Comparison of ENCODE assay signal across 12 mouse cellular contexts in genomic region chr4:117855146-117855545, GRCm38 (mm10). TPM values are rescaled to one million over a fixed set of nuclear protein-coding genes. Genes with fewer than 3 reads are reported as not detected.
DNase-seq lines count a peak whose midpoint lies in the region; ATAC-seq and TF ChIP-seq lines count a peak whose summit lies in the region.
"Had no signal": no experiment of that assay in that cellular context is flagged by ENCODE, and none has a peak within 500 bp of the region (broad histone marks: within the 10 kb centered on the region; RNA-seq: fewer than 3 reads in every experiment).

No protein-coding gene starts in this region.

- H3K4me1 ChIP-seq in forebrain, embryonic 10.5 days, result peaks cover 21% of the 10 kb centered on the region
- H3K4me1 ChIP-seq in forebrain, embryonic 16.5 days (replicated peaks; ENCODE audit: control insufficient read depth, insufficient read depth, low read length), result no peaks in the 10 kb centered on the region
- H3K4me1 ChIP-seq in lung, embryonic 14.5 days (ENCODE audit: insufficient read depth), result no peaks in the 10 kb centered on the region
- H3K4me1 ChIP-seq in lung, postnatal 0 days (ENCODE audit: insufficient read depth, low read depth, low read length), result no peaks in the 10 kb centered on the region
- H3K4me1 ChIP-seq in midbrain, embryonic 13.5 days (replicated peaks), result peaks cover 24% of the 10 kb centered on the region
- H3K4me1 ChIP-seq in stomach, postnatal 0 days (replicated peaks; ENCODE audit: control insufficient read depth, insufficient read depth), result no peaks in the 10 kb centered on the region

- WGBS in forebrain, embryonic 10.5 days, result 65% methylated on average over 9 of the region's 9 CpGs
- WGBS in forebrain, embryonic 16.5 days, result 61% methylated on average over 9 of the region's 9 CpGs
- WGBS in lung, embryonic 14.5 days, result 65% methylated on average over 9 of the region's 9 CpGs
- 59% methylated on average over 9 of the region's 9 CpGs for WGBS in lung, postnatal 0 days
- WGBS in midbrain, embryonic 13.5 days, result 69% methylated on average over 9 of the region's 9 CpGs
- 84% methylated on average over 9 of the region's 9 CpGs for WGBS in stomach, postnatal 0 days

- H3K9ac ChIP-seq in forebrain, embryonic 16.5 days (replicated peaks; ENCODE audit: low read depth, low read length), result no peak overlapping the region
- H3K9ac ChIP-seq in lung, embryonic 14.5 days, result no peak overlapping the region
- no peak overlapping the region for H3K9ac ChIP-seq in lung, postnatal 0 days (replicated peaks; ENCODE audit: low read depth)
- no peak overlapping the region for H3K9ac ChIP-seq in midbrain, embryonic 13.5 days (replicated peaks)
- H3K9ac ChIP-seq in stomach, postnatal 0 days (ENCODE audit: low read length), result no peak overlapping the region

- H3K27ac ChIP-seq in forebrain, embryonic 10.5 days, result peak overlapping the region; percentile 36; the same call in 1 of the 2 replicates
- no peak overlapping the region for H3K27ac ChIP-seq in forebrain, embryonic 16.5 days (ENCODE audit: low read length)
- H3K27ac ChIP-seq in lung, embryonic 14.5 days (ENCODE audit: low read depth), result no peak overlapping the region
- no peak overlapping the region for H3K27ac ChIP-seq in lung, postnatal 0 days (ENCODE audit: low read length)
- peak overlapping the region; percentile 30; the same call in 1 of the 2 replicates for H3K27ac ChIP-seq in midbrain, embryonic 13.5 days
- no peak overlapping the region for H3K27ac ChIP-seq in stomach, postnatal 0 days (replicated peaks)

- TF ChIP-seq CTCF in lung, embryonic 14.5 days (IDR thresholded peaks at IDR 0.05; ENCODE audit: low read depth), result no peak
- TF ChIP-seq CTCF in lung, postnatal 0 days (IDR thresholded peaks at IDR 0.05), result no peak
- no peak for TF ChIP-seq CTCF in stomach, postnatal 0 days (IDR thresholded peaks at IDR 0.05; ENCODE audit: low read depth)

- no peak for DNase-seq in forebrain, embryonic 10.5 days (ENCODE audit: extremely low spot score, low spot score)
- peak; percentile 32 for DNase-seq in lung, embryonic 14.5 days
- DNase-seq in lung, postnatal 0 days (ENCODE audit: low spot score), result no peak
- peak; percentile 33 to 59 for DNase-seq in cerebellum, postnatal 25 days
- no peak for DNase-seq in stomach, postnatal 0 days (ENCODE audit: low spot score)
- DNase-seq in urinary bladder, postnatal 36 days (ENCODE audit: low spot score in 2 of 2), result no peak
- DNase-seq: heart, adult 11 months; kidney, adult 11 months; thymus, adult 18-20 months had no signal

- H3K27me3 ChIP-seq in forebrain, embryonic 10.5 days (ENCODE audit: poor library complexity, severe bottlenecking), result no peaks in the 10 kb centered on the region
- no peaks in the 10 kb centered on the region for H3K27me3 ChIP-seq in forebrain, embryonic 16.5 days (replicated peaks; ENCODE audit: control insufficient read depth, insufficient read depth, low read length)
- no peaks in the 10 kb centered on the region for H3K27me3 ChIP-seq in lung, embryonic 14.5 days (ENCODE audit: insufficient read depth, low read length)
- H3K27me3 ChIP-seq in lung, postnatal 0 days (replicated peaks; ENCODE audit: insufficient read depth, low read length), result no peaks in the 10 kb centered on the region
- H3K27me3 ChIP-seq in midbrain, embryonic 13.5 days, result no peaks in the 10 kb centered on the region
- no peaks in the 10 kb centered on the region for H3K27me3 ChIP-seq in stomach, postnatal 0 days (ENCODE audit: control insufficient read depth, insufficient read depth, low read length)
- H3K27me3 ChIP-seq: CH12.LX had no signal

- H3K4me2 ChIP-seq in forebrain, embryonic 16.5 days (ENCODE audit: low read length), result no peak overlapping the region
- no peak overlapping the region for H3K4me2 ChIP-seq in lung, embryonic 14.5 days
- no peak overlapping the region for H3K4me2 ChIP-seq in lung, postnatal 0 days (replicated peaks; ENCODE audit: low read depth, low read length)
- no peak overlapping the region for H3K4me2 ChIP-seq in midbrain, embryonic 13.5 days (replicated peaks)
- no peak overlapping the region for H3K4me2 ChIP-seq in stomach, postnatal 0 days (replicated peaks; ENCODE audit: low read depth)

- no peak overlapping the region for H3K4me3 ChIP-seq in forebrain, embryonic 10.5 days
- no peak overlapping the region for H3K4me3 ChIP-seq in forebrain, embryonic 16.5 days (replicated peaks; ENCODE audit: low read length)
- no peak overlapping the region for H3K4me3 ChIP-seq in lung, embryonic 14.5 days (ENCODE audit: low read depth, low read length)
- H3K4me3 ChIP-seq in lung, postnatal 0 days (ENCODE audit: low read depth, low read length), result no peak overlapping the region
- no peak overlapping the region for H3K4me3 ChIP-seq in midbrain, embryonic 13.5 days (replicated peaks)
- H3K4me3 ChIP-seq in stomach, postnatal 0 days (ENCODE audit: low read depth, low read length), result no peak overlapping the region

- H3K36me3 ChIP-seq in forebrain, embryonic 10.5 days (replicated peaks), result peaks cover 9% of the 10 kb centered on the region
- H3K36me3 ChIP-seq in forebrain, embryonic 16.5 days (ENCODE audit: control insufficient read depth, insufficient read depth), result no peaks in the 10 kb centered on the region
- peaks cover 10% of the 10 kb centered on the region; the same call in 1 of the 2 replicates for H3K36me3 ChIP-seq in lung, embryonic 14.5 days (ENCODE audit: insufficient read depth)
- no peaks in the 10 kb centered on the region for H3K36me3 ChIP-seq in lung, postnatal 0 days (ENCODE audit: insufficient read depth, low read length)
- no peaks in the 10 kb centered on the region for H3K36me3 ChIP-seq in midbrain, embryonic 13.5 days
- H3K36me3 ChIP-seq in stomach, postnatal 0 days (ENCODE audit: control insufficient read depth, insufficient read depth, low read length), result peaks cover 3% of the 10 kb centered on the region; the same call in 1 of the 2 replicates

- no peak for ATAC-seq in forebrain, embryonic 16.5 days
- ATAC-seq in lung, embryonic 14.5 days (ENCODE audit: insufficient read depth), result no peak
- ATAC-seq in lung, postnatal 0 days, result no peak
- ATAC-seq in midbrain, embryonic 13.5 days, result peak; percentile 25; the same call in 1 of the 2 replicates
- ATAC-seq in stomach, postnatal 0 days (ENCODE audit: low FRiP score, low TSS enrichment), result no peak

- H3K9me3 ChIP-seq in forebrain, embryonic 10.5 days, result no peaks in the 10 kb centered on the region
- H3K9me3 ChIP-seq in forebrain, embryonic 16.5 days (ENCODE audit: control insufficient read depth, low read length), result no peaks in the 10 kb centered on the region
- no peaks in the 10 kb centered on the region for H3K9me3 ChIP-seq in lung, embryonic 14.5 days (ENCODE audit: low read depth, low read length)
- no peaks in the 10 kb centered on the region for H3K9me3 ChIP-seq in lung, postnatal 0 days (ENCODE audit: low read length)
- H3K9me3 ChIP-seq in midbrain, embryonic 13.5 days, result no peaks in the 10 kb centered on the region
- no peaks in the 10 kb centered on the region for H3K9me3 ChIP-seq in stomach, postnatal 0 days (ENCODE audit: control insufficient read depth, low read length)

- TF ChIP-seq EP300 in lung, postnatal 0 days (IDR thresholded peaks at IDR 0.05), result no peak
- TF ChIP-seq EP300 in stomach, postnatal 0 days (optimal IDR thresholded peaks at IDR 0.05), result no peak

RNA-seq across cellular contexts. Expression of gene Ccdc24, which starts 17.2 kb away (rescaled TPM):
- 1.2 TPM in 2 replicates for polyA plus RNA-seq in forebrain, embryonic 10.5 days (2016; fragmentation: Nextera tagmentation; extraction: Ambion mirVana)
- 2.0 and 2.4 TPM in 2 replicates for polyA plus RNA-seq in forebrain, embryonic 16.5 days (2015; fragmentation: Nextera tagmentation; extraction: Ambion mirVana)
- 1.0 and 1.3 TPM in 2 replicates for polyA plus RNA-seq in lung, embryonic 14.5 days (2014; fragmentation: Nextera tagmentation; extraction: Ambion mirVana)
- 4.5 TPM in 2 replicates for polyA plus RNA-seq in lung, postnatal 0 days (2015; fragmentation: Nextera tagmentation; extraction: Ambion mirVana)
- 3.0 and 3.4 TPM in 2 replicates for polyA plus RNA-seq in midbrain, embryonic 13.5 days (2015; fragmentation: Nextera tagmentation; extraction: Ambion mirVana)
- polyA plus RNA-seq in stomach, postnatal 0 days (2015; fragmentation: Nextera tagmentation; extraction: Ambion mirVana), result 0.33 and 0.41 TPM in 2 replicates

RNA-seq across cellular contexts. Expression of gene Slc6a9, which starts 20.8 kb away (rescaled TPM):
- polyA plus RNA-seq in forebrain, embryonic 10.5 days (2016; fragmentation: Nextera tagmentation; extraction: Ambion mirVana), result 7.0 and 9.1 TPM in 2 replicates
- polyA plus RNA-seq in forebrain, embryonic 16.5 days (2015; fragmentation: Nextera tagmentation; extraction: Ambion mirVana), result 12.0 and 16.2 TPM in 2 replicates
- 7.2 and 9.7 TPM in 2 replicates for polyA plus RNA-seq in lung, embryonic 14.5 days (2014; fragmentation: Nextera tagmentation; extraction: Ambion mirVana)
- polyA plus RNA-seq in lung, postnatal 0 days (2015; fragmentation: Nextera tagmentation; extraction: Ambion mirVana), result 17.3 and 19.1 TPM in 2 replicates
- polyA plus RNA-seq in midbrain, embryonic 13.5 days (2015; fragmentation: Nextera tagmentation; extraction: Ambion mirVana), result 14.9 and 16.1 TPM in 2 replicates
- polyA plus RNA-seq in stomach, postnatal 0 days (2015; fragmentation: Nextera tagmentation; extraction: Ambion mirVana), result 20.6 and 25.2 TPM in 2 replicates

RNA-seq across cellular contexts. Expression of gene B4galt2, which starts 28.1 kb away (rescaled TPM):
- polyA plus RNA-seq in forebrain, embryonic 10.5 days (2016; fragmentation: Nextera tagmentation; extraction: Ambion mirVana), result 20.9 and 21.8 TPM in 2 replicates
- 47.8 and 47.9 TPM in 2 replicates for polyA plus RNA-seq in forebrain, embryonic 16.5 days (2015; fragmentation: Nextera tagmentation; extraction: Ambion mirVana)
- polyA plus RNA-seq in lung, embryonic 14.5 days (2014; fragmentation: Nextera tagmentation; extraction: Ambion mirVana), result 27.6 and 31.8 TPM in 2 replicates
- polyA plus RNA-seq in lung, postnatal 0 days (2015; fragmentation: Nextera tagmentation; extraction: Ambion mirVana), result 7.2 and 7.7 TPM in 2 replicates
- 42.7 and 42.8 TPM in 2 replicates for polyA plus RNA-seq in midbrain, embryonic 13.5 days (2015; fragmentation: Nextera tagmentation; extraction: Ambion mirVana)
- polyA plus RNA-seq in stomach, postnatal 0 days (2015; fragmentation: Nextera tagmentation; extraction: Ambion mirVana), result 11.9 and 12.1 TPM in 2 replicates

RNA-seq across cellular contexts. Expression of gene Atp6v0b, which starts 32.0 kb away (rescaled TPM):
- 160 and 166 TPM in 2 replicates for polyA plus RNA-seq in forebrain, embryonic 10.5 days (2016; fragmentation: Nextera tagmentation; extraction: Ambion mirVana)
- polyA plus RNA-seq in forebrain, embryonic 16.5 days (2015; fragmentation: Nextera tagmentation; extraction: Ambion mirVana), result 426 and 531 TPM in 2 replicates
- 139 and 150 TPM in 2 replicates for polyA plus RNA-seq in lung, embryonic 14.5 days (2014; fragmentation: Nextera tagmentation; extraction: Ambion mirVana)
- polyA plus RNA-seq in lung, postnatal 0 days (2015; fragmentation: Nextera tagmentation; extraction: Ambion mirVana), result 346 TPM in 2 replicates
- 458 and 469 TPM in 2 replicates for polyA plus RNA-seq in midbrain, embryonic 13.5 days (2015; fragmentation: Nextera tagmentation; extraction: Ambion mirVana)
- 242 and 249 TPM in 2 replicates for polyA plus RNA-seq in stomach, postnatal 0 days (2015; fragmentation: Nextera tagmentation; extraction: Ambion mirVana)

RNA-seq across cellular contexts. Expression of gene Dph2, which starts 36.7 kb away (rescaled TPM):
- 29.1 and 29.3 TPM in 2 replicates for polyA plus RNA-seq in forebrain, embryonic 10.5 days (2016; fragmentation: Nextera tagmentation; extraction: Ambion mirVana)
- polyA plus RNA-seq in forebrain, embryonic 16.5 days (2015; fragmentation: Nextera tagmentation; extraction: Ambion mirVana), result 29.8 and 30.1 TPM in 2 replicates
- 21.4 and 21.7 TPM in 2 replicates for polyA plus RNA-seq in lung, embryonic 14.5 days (2014; fragmentation: Nextera tagmentation; extraction: Ambion mirVana)
- polyA plus RNA-seq in lung, postnatal 0 days (2015; fragmentation: Nextera tagmentation; extraction: Ambion mirVana), result 7.8 and 8.6 TPM in 2 replicates
- polyA plus RNA-seq in midbrain, embryonic 13.5 days (2015; fragmentation: Nextera tagmentation; extraction: Ambion mirVana), result 26.0 and 26.1 TPM in 2 replicates
- polyA plus RNA-seq in stomach, postnatal 0 days (2015; fragmentation: Nextera tagmentation; extraction: Ambion mirVana), result 8.1 and 8.6 TPM in 2 replicates

Comparison
In these comparisons a context has a peak if more than half of its experiments do, and no peak if none do; other contexts are left out.
1. DNase-seq: peak in lung, embryonic 14.5 days (single experiment) and cerebellum, postnatal 25 days (2 of 2); none in forebrain, embryonic 10.5 days (single experiment), lung, postnatal 0 days (single experiment), stomach, postnatal 0 days (single experiment) and urinary bladder, postnatal 36 days (0 of 2).
2. H3K27ac ChIP-seq: peak in forebrain, embryonic 10.5 days (single experiment) and midbrain, embryonic 13.5 days (single experiment); none in forebrain, embryonic 16.5 days (single experiment), lung, embryonic 14.5 days (single experiment), lung, postnatal 0 days (single experiment) and stomach, postnatal 0 days (single experiment).